Mouse (Mus musculus) kidney, postnatal 36 days (tissue): ENCODE measurements at regions not wholly inside any gene's neighbourhood (a gene's known extent, or its start where the extent isn't known, plus 50 kb on each side); places are given as distances from the start of the nearest gene placed in this dataset.

ENCODE experiments used
- DNase-seq, 2 experiments: peaks; one replicate each; pipeline ENCODE4 v3.0.0; 2021 to 2022; ENCODE audit warnings: mixed read lengths in 2 of 2

DNA sequence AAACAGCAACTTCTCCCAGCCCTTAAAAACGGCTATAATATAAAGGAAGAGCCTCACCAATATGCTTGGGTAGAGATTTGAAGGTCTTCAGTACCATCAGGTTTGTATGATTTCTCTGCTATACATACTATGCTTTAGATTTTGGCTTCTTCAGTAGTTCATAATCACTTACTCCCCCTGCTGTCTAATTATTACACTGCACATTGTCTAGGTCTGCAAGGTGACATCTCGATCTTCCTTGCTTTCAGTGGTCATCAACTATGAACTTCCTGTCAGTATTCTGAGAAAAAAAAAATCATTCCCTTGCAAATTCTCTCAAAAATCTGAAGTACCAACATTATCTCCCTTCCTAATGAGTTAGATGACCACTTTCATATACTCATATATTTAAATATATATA, 225.4 kb upstream of the Galnt5 start:
- DNase-seq: no peak

DNA sequence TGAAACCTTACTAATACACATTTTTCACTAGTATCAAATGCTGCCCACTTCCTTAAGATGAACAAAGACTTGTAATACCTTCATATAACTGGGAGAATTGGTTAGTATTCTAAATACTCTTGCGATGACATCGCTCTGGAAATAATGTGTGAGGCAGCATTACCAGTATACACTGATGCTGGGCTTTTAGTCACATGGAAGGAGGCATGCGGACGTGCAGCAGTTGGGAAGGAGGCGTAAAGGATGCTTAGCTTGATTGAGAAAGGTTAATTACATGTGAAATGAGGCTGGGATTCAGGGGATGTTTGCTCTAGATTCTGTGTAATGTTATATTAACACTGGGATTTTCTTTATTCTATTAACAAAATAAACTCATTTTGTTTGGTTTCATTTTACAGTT, 221.5 kb upstream of the Galnt5 start:
- DNase-seq: no peak

DNA sequence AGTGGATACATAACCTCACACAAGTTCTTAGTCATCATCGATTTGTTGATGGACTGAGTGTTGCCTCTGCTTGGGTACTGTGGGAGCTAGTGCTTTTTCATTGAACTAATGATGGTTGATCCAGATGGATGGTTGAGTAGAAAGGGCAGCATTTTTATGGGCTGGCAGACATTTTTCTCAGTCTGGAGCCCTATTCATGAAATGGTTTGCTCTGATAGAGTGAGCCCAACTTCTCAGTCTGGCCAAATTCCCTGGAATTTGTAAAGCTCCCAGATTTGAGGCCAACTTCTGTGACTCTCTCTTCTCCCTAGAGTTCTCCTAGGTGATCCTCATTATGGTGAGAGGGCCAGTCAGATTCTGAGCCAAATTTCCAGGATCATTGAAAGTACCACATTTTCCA, 216.8 kb upstream of the Galnt5 start:
- no peak for DNase-seq

DNA sequence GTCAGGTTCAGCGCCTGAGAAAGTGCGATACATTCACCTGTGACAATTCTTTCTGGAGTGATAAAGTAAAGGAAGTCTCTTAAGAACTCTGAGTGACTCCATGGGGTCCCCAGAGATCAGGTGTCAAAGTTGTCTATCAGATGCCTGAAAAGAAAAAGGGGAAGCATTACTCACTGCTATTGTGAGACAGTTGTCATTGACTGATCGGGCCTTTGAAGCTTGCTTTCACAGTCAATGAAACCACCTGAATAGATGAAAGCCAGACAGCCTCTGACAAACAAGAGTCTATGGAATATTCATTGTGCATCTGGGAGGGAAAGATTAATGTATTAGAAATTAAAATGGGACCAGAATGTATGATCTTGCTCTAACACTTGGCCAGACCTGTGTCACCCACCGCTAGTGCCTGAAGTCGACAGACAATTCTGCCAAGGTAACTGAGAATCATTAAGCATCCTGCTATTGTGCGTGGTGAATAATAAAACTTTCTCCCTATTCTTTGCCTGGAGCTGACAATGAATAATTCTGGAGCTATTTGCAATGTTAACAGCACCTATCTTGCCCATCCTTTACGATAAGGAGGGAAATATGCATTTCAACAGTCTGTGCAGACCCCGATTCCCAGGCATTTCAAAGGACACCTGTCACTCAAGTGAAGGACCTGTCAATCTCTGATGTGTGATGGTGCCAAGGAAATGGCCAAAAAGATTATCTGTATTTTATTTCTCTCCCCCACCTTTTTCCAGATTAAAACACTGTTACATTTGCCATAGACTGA, 204.0 kb upstream of the Galnt5 start:
- DNase-seq: no peak

DNA sequence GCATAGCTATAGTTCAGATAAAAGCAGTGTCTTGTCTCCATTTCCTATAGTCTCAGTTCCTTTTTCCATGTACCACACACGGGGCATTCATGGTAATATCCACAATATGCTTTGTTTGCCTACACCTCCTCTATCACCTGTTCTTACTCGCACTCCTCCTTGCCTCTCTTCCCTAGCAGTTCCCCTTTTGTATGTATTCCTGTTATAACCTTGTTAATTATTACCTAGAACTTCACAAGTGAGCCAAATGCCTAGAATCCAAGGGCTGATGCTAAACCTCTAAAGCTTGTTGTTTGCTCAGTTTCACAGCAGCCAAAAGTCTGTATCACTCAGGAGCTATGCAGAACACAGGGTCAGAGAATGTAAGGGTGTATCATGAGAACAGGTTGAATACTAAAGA, 198.4 kb upstream of the Galnt5 start:
- DNase-seq: no peak

GRCm38 (mm10) chr2:57807911-57808310, 189.8 kb upstream of the Galnt5 start:
- no peak for DNase-seq

DNA sequence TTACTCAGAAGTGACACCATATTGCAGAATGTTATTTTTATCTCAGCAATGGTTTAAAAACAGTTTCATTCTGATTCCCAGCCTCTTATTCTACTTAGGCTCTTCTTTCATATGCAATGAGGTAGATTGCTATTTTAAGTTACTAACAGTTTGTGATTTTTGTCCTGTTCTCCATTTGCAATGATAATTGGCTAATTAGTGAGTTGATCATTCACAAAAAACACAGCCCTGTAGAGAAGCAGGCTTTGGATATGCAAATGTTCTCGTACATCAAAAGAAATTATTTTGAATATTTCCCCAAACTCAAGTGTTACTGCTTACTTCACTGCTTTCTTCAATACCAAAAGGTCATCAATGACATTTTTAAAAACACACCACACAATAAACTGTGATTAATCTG, 184.7 kb upstream of the Galnt5 start:
- DNase-seq: no peak

- DNase-seq: no peak
These were observed 177.3 kb upstream of the Galnt5 start for GRCm38 (mm10) chr2:57820343-57820742.

GRCm38 (mm10) chr2:57820923-57821322, 176.8 kb upstream of the Galnt5 start:
- no peak for DNase-seq

- DNase-seq: no peak
These were observed 169.4 kb upstream of the Galnt5 start for GRCm38 (mm10) chr2:57828284-57828683.

DNA sequence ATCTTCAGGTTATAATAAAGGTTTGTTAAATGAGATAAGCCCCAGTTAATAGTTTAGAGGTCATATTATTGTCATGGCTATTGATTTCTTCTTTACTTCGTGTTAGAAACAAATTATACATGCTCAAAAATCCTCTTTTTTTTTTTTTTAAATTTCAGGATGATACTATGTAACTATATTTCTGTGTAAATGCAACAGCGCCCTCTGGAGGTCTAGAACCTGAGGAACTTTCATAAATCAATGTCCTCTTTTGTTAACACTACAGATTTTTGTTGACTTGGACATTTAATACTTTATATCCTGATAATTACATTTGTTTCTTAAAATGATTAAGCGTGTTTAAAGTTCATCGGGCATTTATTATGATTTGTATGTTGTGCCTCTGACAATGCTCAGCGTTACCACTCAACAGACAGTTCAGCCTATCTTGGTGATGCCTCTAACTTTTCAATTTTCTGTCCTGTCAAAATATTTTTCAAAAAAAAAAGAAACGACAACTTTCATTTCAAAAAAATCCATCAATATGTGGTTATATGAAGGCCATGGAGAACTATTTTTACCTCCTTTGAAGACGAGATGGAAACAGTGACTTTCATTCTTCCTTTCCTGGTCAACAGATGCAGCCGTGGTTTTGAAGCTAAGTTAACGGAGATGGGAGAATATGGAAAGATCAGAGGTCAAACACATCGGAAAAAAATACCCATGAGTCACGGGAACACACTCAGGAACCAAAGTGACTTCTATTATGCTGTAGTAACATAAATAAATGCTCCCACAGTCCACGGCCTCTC, 164.9 kb upstream of the Galnt5 start:
- DNase-seq: peak; percentile 56 to 84

GRCm38 (mm10) chr2:57845135-57845534, 152.5 kb upstream of the Galnt5 start:
- peak in 1 of 2 experiments; percentile 4 for DNase-seq

DNA sequence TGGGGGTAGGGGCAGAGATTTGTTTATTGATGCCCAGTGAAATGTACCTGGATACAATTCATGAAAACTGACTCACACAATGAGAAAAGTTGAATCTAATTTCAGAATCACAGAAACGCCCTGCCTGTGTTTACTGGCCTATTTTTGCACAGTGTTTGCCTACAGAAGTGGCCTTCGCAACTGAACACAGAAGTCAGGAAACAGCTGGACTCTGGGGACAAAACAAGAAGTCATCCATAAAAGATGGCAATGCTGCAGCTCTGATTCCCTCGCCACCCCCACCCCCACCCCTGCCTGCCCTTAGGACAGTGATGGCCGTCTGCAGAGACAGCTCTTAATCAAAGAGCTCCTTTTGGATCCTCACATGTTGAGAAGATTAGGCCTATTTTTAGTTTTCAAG, 150.0 kb upstream of the Galnt5 start:
- DNase-seq: peak; percentile 9 to 26

DNA sequence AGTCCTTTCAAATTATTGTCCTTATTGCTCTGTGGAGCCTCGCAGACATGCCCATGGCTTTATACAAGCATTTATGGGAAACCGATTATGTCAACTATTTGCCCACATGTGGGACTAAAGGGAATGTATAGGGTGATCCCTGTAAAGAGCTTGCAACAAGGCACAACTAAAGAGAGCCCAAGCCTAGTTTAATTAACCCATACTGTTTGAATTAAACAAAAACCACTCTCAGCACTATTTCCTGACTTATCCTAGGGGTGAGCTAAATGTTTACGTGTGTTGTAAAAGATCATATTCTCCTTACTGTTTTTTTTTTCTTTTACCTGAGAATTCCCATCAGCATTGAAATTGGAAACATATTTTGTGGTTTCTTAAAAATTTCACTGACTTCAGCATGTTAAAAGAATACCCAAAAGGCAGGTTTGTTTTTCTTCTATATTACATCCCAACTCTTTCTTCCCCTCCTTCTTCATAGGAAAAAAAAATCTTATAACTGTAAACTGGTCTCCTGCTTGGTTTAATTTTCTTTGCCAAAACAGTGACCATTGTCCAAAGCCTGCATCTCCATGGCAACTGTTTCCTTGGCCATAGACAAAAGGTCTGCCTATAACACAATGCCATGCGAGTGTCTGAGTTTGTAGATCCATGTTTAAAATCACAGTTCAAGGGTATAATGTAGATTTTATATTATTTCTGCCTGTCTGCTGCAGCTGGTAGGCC, 148.2 kb upstream of the Galnt5 start:
- no peak for DNase-seq

DNA sequence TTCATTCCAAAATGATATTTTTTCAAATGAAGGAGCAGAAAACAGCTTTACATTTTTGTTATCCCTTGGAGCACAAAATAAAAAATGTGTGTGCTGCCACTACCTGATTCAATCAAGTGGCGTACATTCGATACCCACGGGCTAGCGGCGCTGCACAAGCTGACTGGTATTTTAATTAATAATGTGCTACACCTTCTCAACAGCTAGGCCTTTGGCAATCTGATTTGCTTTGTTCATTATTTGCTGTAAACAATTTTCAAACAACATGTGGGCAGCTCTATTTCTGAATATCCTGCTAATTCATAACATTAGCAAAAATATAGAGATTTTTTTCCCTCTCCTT, 147.7 kb upstream of the Galnt5 start:
- DNase-seq: no peak

DNA sequence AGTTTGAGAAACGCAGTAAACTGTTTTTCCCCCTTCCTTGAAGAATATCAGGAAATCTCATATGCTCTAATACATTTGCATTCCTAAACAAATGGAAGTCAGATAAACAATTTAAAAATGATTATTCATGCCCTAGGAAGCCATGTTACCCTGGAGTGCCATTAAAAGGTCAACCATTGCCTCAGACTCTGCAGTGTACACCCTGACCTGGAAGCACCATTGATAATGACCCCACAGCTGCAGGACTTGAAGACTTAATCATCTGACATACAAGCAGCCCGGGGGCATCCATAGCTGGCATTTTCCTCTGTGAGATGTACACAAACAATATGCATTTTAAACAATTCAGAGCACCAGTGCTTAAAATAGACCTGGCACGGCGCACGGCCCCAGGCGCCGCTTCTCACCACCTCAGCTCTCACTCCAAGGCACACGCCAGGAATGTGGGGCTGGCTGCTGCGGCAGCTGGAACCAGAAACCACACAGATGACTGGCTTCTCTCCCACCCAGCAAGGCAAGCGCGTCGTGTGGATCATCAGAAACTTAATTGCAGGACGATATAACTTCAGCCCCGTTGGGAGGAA, 141.1 kb upstream of the Galnt5 start:
- peak in 1 of 2 experiments; percentile 7 for DNase-seq

- peak; percentile 3 to 5 for DNase-seq
These were observed 132.4 kb upstream of the Galnt5 start for GRCm38 (mm10) chr2:57865289-57865688.

- no peak for DNase-seq
These were observed 129.6 kb upstream of the Galnt5 start for GRCm38 (mm10) chr2:57868046-57868445.

DNA sequence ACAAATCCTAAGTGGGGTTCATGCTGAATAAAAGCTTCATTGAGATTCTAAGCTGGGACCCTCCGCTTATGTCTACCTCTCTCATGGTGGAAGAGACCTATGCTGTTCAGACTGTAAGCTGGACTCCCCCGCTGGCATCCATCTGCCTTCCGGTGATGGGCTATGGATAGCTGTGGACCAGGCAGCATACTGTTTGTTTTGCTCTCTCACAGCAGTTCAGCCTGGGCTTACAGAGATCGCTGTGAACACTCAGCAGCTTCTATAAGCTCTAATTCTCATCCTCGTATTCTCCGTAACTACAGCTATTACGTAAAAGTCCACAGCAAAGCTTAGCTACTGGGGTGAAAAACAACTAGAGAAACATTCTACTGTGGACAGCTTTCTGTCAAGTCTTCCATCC, 97.5 kb upstream of the Galnt5 start:
- DNase-seq: no peak

- DNase-seq: no peak
These were observed 97.0 kb upstream of the Galnt5 start for GRCm38 (mm10) chr2:57900580-57901247.

DNA sequence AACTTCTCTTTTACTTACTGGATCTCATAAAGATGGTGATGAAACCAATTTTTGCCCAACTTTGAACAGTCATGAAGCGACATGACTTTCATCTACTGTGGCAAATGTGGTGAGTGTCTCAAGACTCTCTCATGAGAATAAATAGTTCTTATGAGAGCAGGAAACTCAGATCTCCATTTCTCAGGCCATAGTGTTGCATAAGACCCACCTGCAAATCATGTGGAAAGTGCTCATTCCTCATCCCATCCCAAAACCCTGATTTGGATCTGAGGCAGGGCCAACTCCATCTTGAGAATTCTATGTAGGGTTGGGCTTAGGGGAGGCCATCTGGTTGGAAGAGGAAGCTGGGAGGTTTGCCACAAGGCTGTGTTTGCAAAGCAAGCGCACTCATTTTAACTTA, 92.5 kb upstream of the Galnt5 start:
- no peak for DNase-seq

DNA sequence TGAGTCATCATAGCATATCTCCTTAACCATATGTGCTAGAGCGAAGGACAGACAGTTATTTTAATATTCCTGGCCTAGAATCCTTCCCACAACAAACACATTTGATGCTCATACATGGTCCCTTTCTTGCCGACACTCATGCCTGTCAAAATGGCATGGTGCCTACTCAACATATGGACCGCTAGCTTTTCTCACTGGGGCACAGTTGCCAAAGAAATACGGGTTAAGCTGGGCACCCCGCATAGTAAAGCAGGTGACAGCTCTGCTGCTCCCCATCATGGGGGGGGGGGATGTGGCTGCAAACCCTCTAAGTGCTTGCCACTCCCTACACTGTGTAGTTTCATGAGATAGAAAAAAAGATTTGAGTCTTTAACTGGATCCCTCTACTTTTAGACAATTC, 90.7 kb upstream of the Galnt5 start:
- no peak for DNase-seq

DNA sequence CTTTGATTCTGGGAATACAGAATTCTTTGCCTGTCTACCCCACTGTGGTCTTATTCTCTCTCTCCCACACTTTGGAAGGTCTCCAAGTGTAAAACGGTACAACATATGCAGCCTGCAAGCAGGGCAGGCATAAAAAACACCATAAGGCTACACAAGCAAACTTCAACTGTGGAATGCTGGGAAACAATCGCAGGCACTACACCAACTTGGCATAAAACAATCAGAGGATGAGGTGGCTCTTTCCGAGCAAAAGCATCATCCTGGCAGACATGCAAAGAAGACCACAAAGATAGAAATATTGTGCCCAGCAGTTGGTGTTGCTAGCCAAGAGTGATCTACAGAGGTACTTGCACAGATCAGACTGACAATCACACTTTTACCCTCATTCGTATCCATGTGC, 88.0 kb upstream of the Galnt5 start:
- DNase-seq: no peak
